Mouse (Mus musculus): ENCODE data around the gene Ints6l.
"Not testable (repeated sequence)": the region's sequence is repeated elsewhere in the genome, so short reads cannot be mapped to it uniquely, and the experiment has no call there.

Ints6l gene

DNA sequence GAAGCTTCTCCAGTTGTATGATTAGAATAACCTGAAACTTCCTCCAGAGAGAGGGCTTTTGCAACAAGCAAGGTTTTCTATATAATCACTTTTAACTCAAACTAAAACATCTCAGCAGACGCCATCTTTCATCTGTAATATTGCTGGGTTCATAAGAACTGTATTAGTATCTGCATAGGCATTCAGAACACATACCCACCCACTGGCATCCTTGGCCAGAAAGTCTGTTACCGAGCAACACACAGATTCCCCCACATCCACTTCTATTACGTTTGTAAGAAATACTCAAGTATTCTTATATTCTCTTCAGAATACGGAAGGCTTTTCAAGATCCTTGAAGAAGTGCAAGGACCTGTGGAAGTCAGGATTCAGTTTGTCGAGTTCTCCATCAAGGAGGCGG is 69.8 kb downstream of the Ints6l start, which contains the start of gene Gm10477:
TSS of gene Gm10477 (plus strand) at position 301 of the 400 bp plus-strand sequence.
- DNase-seq (ENCODE audit: low read depth, low spot score), result not testable (repeated sequence)

DNA sequence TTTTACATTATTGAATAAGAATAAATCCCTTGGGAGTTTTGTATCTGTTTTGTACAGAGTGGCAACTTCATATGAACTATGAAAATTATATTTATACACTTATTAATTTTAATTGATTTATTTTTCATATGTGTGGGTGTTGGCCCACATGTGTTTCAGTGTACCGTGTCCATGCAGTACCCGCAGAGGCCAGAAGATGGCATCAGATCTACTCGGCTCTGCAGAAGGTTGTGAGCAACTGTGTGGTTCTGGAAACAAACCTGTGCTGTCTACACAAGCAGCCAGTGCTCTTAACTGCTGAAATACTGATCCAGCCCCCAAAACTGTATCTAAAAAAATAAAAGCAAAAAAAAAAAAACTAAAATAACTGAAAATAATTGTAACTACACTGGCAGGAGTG is 76.6 kb downstream of the Ints6l start:
- no peak for DNase-seq (ENCODE audit: low read depth, low spot score)

DNA sequence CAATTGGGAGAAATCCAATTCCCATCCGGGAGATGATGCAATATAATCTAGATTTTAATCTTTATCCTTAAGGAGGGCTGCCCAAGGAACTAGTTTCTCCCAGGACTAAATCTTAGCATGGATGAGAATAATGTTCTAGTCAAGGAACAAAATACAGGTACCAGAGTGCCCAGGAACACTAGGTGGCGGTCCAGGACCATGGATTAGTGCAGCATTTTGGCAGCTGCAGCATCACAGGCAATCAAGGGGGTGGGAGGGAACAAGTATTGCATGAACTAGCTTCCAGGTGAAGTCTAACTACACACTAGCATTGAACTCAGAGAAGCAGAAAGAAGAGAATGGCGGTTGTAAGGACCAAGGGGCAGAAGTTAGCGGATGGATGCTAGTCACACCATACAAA is 82.5 kb downstream of the Ints6l start:
- no peak for DNase-seq (ENCODE audit: low read depth, low spot score)

DNA sequence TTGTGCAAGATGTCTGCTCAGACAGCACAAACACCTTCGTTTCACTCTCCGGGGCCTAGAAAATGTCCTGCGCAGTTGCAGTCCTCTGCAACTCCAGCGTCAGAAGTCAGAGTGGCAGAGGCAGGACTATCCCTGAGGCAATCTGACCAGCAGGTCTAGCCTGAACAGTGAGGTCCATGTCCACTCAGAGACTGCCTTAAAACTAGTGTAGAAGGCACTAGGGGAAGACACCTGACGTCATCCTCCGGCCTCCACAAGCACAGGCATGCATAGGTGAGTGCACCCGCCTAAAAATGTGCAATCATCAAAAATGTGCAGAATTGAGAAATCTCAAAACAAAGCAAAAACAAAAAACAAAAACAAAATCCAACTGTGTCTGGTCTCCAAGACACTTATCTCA is 94.8 kb downstream of the Ints6l start, which contains the start of gene Gm648:
TSS of gene Gm648 (minus strand) at position 101 of the 400 bp plus-strand sequence.
- no peak for DNase-seq (ENCODE audit: low read depth, low spot score)

DNA sequence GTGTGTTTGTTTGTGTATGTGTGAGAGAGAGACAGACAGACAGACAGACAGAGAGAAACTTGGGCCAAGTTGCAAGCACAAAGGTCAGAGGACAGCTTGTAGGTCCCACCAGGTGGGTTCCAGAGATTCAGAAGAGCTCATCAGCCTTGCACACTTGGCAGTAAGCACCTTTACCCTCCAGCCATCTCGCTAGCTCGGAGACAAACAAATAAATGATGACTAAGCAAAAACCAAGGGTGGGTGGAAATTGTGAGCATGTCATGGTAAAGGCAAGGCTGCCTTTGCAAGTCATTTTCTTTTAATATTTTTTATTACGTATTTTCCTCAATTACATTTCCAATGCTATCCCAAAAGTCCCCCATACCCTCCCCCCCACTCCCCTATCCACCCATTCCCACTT is 98.9 kb downstream of the Ints6l start:
- DNase-seq (ENCODE audit: low read depth, low spot score), result no peak
